Mouse (Mus musculus): ENCODE results near the gene Sgpp1. TPM values are rescaled to one million over a fixed set of nuclear protein-coding genes. Genes with fewer than 3 reads are reported as not detected.
A peak's percentile ranks its signal among the peaks of the same experiment; 100 is the strongest.

The Sgpp1 gene
- polyA plus RNA-seq, 1 experiment from 2014 or later: 11.5 TPM

- Histone ChIP-seq H3K27ac (ENCODE audit: low read length) (no peak overlapping the region; the same call in 1 of the 2 replicates), H3K9ac (ENCODE audit: low read depth, low read length) (peak overlapping the region; percentile 73), H3K36me3 (ENCODE audit: control insufficient read depth, insufficient read depth) (no peaks in the 10 kb centered on the region), H3K4me1 (ENCODE audit: control insufficient read depth, low read depth, low read length) (peaks cover 27% of the 10 kb centered on the region), H3K27me3 (ENCODE audit: control insufficient read depth, insufficient read depth, low read depth, low read length) (no peaks in the 10 kb centered on the region), H3K4me3 (ENCODE audit: low read depth, low read length) (peak overlapping the region; percentile 76), H3K4me2 (ENCODE audit: low read depth, low read length) (peak overlapping the region; percentile 88), H3K9me3 (replicated peaks; ENCODE audit: control insufficient read depth, low read length) (no peaks in the 10 kb centered on the region)
- no peak for ATAC-seq (ENCODE audit: low read depth)
- WGBS (ENCODE audit: insufficient replicate concordance): 80% methylated on average over 6 of the region's 6 CpGs
These were observed 64.9 kb downstream of the Sgpp1 start for GRCm38 (mm10) chr12:75670611-75671010.

GRCm38 (mm10) chr12:75669258-75670106 lies 66.0 kb downstream of the Sgpp1 start, which contains the start of gene Wdr89:
TSS of gene Wdr89 (minus strand) at chr12:75669537.
- Histone ChIP-seq H3K27ac (ENCODE audit: low read length) (peak within 1 kb of the TSS; percentile 90), H3K4me2 (ENCODE audit: low read depth, low read length) (peak within 1 kb of the TSS; percentile 97), H3K36me3 (ENCODE audit: control insufficient read depth, insufficient read depth) (no peaks in the 10 kb centered on the region), H3K4me1 (ENCODE audit: control insufficient read depth, low read depth, low read length) (peaks cover 27% of the 10 kb centered on the region), H3K4me3 (ENCODE audit: low read depth, low read length) (peak within 1 kb of the TSS; percentile 76), H3K9ac (ENCODE audit: low read depth, low read length) (peak within 1 kb of the TSS; percentile 79), H3K27me3 (ENCODE audit: control insufficient read depth, insufficient read depth, low read depth, low read length) (no peaks in the 10 kb centered on the region), H3K9me3 (replicated peaks; ENCODE audit: control insufficient read depth, low read length) (no peaks in the 10 kb centered on the region)
- ATAC-seq (ENCODE audit: low read depth): peak; percentile 96
- under 1% methylated on average over 55 of the region's 55 CpGs for WGBS (ENCODE audit: insufficient replicate concordance)

GRCm38 (mm10) chr12:75668916-75669257 lies 66.6 kb downstream of the Sgpp1 start:
- 0% methylated on average over 9 of the region's 9 CpGs for WGBS (ENCODE audit: insufficient replicate concordance)
- peak; percentile 13; the same call in 1 of the 2 replicates for ATAC-seq (ENCODE audit: low read depth)

GRCm38 (mm10) chr12:75668221-75668620 lies 67.3 kb downstream of the Sgpp1 start:
- no peaks in the 10 kb centered on the region for H3K9me3 ChIP-seq (replicated peaks; ENCODE audit: control insufficient read depth, low read length)
- H3K27ac ChIP-seq (ENCODE audit: low read length): no peak overlapping the region
- H3K4me3 ChIP-seq (ENCODE audit: low read depth, low read length): no peak overlapping the region
- no peak overlapping the region for H3K9ac ChIP-seq (ENCODE audit: low read depth, low read length)
- H3K4me2 ChIP-seq (ENCODE audit: low read depth, low read length): peak overlapping the region; percentile 97; the same call in 1 of the 2 replicates
- no peak for ATAC-seq (ENCODE audit: low read depth)
- H3K36me3 ChIP-seq (ENCODE audit: control insufficient read depth, insufficient read depth): no peaks in the 10 kb centered on the region
- no peaks in the 10 kb centered on the region for H3K27me3 ChIP-seq (ENCODE audit: control insufficient read depth, insufficient read depth, low read depth, low read length)
- 54% methylated on average over 2 of the region's 2 CpGs for WGBS (ENCODE audit: insufficient replicate concordance)
- peaks cover 27% of the 10 kb centered on the region for H3K4me1 ChIP-seq (ENCODE audit: control insufficient read depth, low read depth, low read length)

More at GRCm38 (mm10) chr12:75668916-75669257, 66.6 kb downstream of the Sgpp1 start:
- Histone ChIP-seq H3K9me3 (replicated peaks; ENCODE audit: control insufficient read depth, low read length) (no peaks in the 10 kb centered on the region), H3K4me2 (ENCODE audit: low read depth, low read length) (peak overlapping the region; percentile 97), H3K27me3 (ENCODE audit: control insufficient read depth, insufficient read depth, low read depth, low read length) (no peaks in the 10 kb centered on the region), H3K27ac (ENCODE audit: low read length) (peak overlapping the region; percentile 86), H3K36me3 (ENCODE audit: control insufficient read depth, insufficient read depth) (no peaks in the 10 kb centered on the region), H3K9ac (ENCODE audit: low read depth, low read length) (peak overlapping the region; percentile 79), H3K4me3 (ENCODE audit: low read depth, low read length) (peak overlapping the region; percentile 76), H3K4me1 (ENCODE audit: control insufficient read depth, low read depth, low read length) (peaks cover 27% of the 10 kb centered on the region)

GRCm38 (mm10) chr12:75666939-75667338 lies 68.6 kb downstream of the Sgpp1 start:
- Histone ChIP-seq H3K36me3 (ENCODE audit: control insufficient read depth, insufficient read depth) (no peaks in the 10 kb centered on the region), H3K4me3 (ENCODE audit: low read depth, low read length) (no peak overlapping the region), H3K4me2 (ENCODE audit: low read depth, low read length) (no peak overlapping the region), H3K9ac (ENCODE audit: low read depth, low read length) (no peak overlapping the region), H3K27ac (ENCODE audit: low read length) (peak overlapping the region; percentile 38; the same call in 1 of the 2 replicates), H3K4me1 (ENCODE audit: control insufficient read depth, low read depth, low read length) (peaks cover 27% of the 10 kb centered on the region), H3K27me3 (ENCODE audit: control insufficient read depth, insufficient read depth, low read depth, low read length) (no peaks in the 10 kb centered on the region), H3K9me3 (replicated peaks; ENCODE audit: control insufficient read depth, low read length) (no peaks in the 10 kb centered on the region)
- ATAC-seq (ENCODE audit: low read depth): no peak

- H3K4me1 ChIP-seq (ENCODE audit: control insufficient read depth, low read depth, low read length): peaks cover 17% of the 10 kb centered on the region
- no peak overlapping the region for H3K27ac ChIP-seq (ENCODE audit: low read length)
- 61% methylated on average over 6 of the region's 6 CpGs for WGBS (ENCODE audit: insufficient replicate concordance)
- no peaks in the 10 kb centered on the region for H3K36me3 ChIP-seq (ENCODE audit: control insufficient read depth, insufficient read depth)
- no peaks in the 10 kb centered on the region for H3K9me3 ChIP-seq (replicated peaks; ENCODE audit: control insufficient read depth, low read length)
- H3K27me3 ChIP-seq (ENCODE audit: control insufficient read depth, insufficient read depth, low read depth, low read length): no peaks in the 10 kb centered on the region
- H3K4me3 ChIP-seq (ENCODE audit: low read depth, low read length): no peak overlapping the region
- no peak overlapping the region for H3K4me2 ChIP-seq (ENCODE audit: low read depth, low read length)
- ATAC-seq (ENCODE audit: low read depth): no peak
- no peak overlapping the region for H3K9ac ChIP-seq (ENCODE audit: low read depth, low read length)
These were observed 71.1 kb downstream of the Sgpp1 start for GRCm38 (mm10) chr12:75664516-75664810.

Other genes with a start within 250 kb of the Sgpp1 start
- gene Ppp2r5e, start 139.5 kb downstream of the Sgpp1 start, polyA plus RNA-seq (2015; fragmentation: Nextera tagmentation; extraction: Ambion mirVana): 3.3 and 3.8 TPM in 2 replicates
- 2.8 and 3.6 TPM in 2 replicates for gene Wdr89, start 66.2 kb downstream of the Sgpp1 start, polyA plus RNA-seq (2015; fragmentation: Nextera tagmentation; extraction: Ambion mirVana)
- gene Syne2, start 82.4 kb upstream of the Sgpp1 start, polyA plus RNA-seq (2015; fragmentation: Nextera tagmentation; extraction: Ambion mirVana): 6.1 TPM in 2 replicates

Measured in liver, embryonic 16.5 days (tissue).